Mouse (Mus musculus): ENCODE data around the gene Jarid2.

- TF ChIP-seq CTCF (IDR thresholded peaks at IDR 0.05; ENCODE audit: low read depth, low read length) (no peak), POLR2A (IDR thresholded peaks at IDR 0.05; ENCODE audit: insufficient read depth, low read length) (no peak), EP300 (IDR thresholded peaks at IDR 0.05; ENCODE audit: insufficient read depth, low read depth, low read length) (no peak)
Observed at GRCm38 (mm10) chr13:44926311-44926710, 197.0 kb downstream of the Jarid2 start.

All from ES-Bruce4 (cell line).